Mouse (Mus musculus) T-helper 2 cell (primary cell): ENCODE results near the gene St7.
"Not testable (repeated sequence)": the region's sequence is repeated elsewhere in the genome, so short reads cannot be mapped to it uniquely, and the experiment has no call there.

Experiments used
- in situ Hi-C: fragments of 300-600 bp; cut with MboI, MseI; formaldehyde crosslinking; loops from one replicate; pipeline ENCODE4 v1.15.1; 2025; ENCODE audit warnings: high pct_unique_total_duplicates

Gene St7

GRCm38 (mm10) chr6:17692647-17693046, at the start of gene St7:
Gene St7 (plus strand): TSS chr6:17692933.
- in situ Hi-C loops: loop anchor here (5.0 to 10.0 kb wide), 2 partner anchors 50 to 972 kb away; no protein-coding TSS in a partner anchor

- in situ Hi-C loops: loop anchor here (10.0 to 25.0 kb wide), 2 partner anchors 581 to 1859 kb away; partner anchors contain the start of gene Tes
These were observed 46.6 kb upstream of the St7 start for GRCm38 (mm10) chr6:17646107-17646506.

GRCm38 (mm10) chr6:17652132-17652531, 40.6 kb upstream of the St7 start:
- in situ Hi-C loops: no loop called here

GRCm38 (mm10) chr6:17655080-17655479, 37.7 kb upstream of the St7 start:
- in situ Hi-C loops: no loop called here

GRCm38 (mm10) chr6:17657308-17657707, 35.4 kb upstream of the St7 start:
- in situ Hi-C loops: no loop called here

- in situ Hi-C loops: no loop called here
These were observed 27.4 kb upstream of the St7 start for GRCm38 (mm10) chr6:17665348-17665747.

- in situ Hi-C loops: no loop called here
These were observed 26.7 kb upstream of the St7 start for GRCm38 (mm10) chr6:17666024-17666423.

GRCm38 (mm10) chr6:17667813-17668212, 24.9 kb upstream of the St7 start:
- in situ Hi-C loops: no loop called here

- in situ Hi-C loops: no loop called here
These were observed 24.4 kb upstream of the St7 start for GRCm38 (mm10) chr6:17668334-17668733.

GRCm38 (mm10) chr6:17669826-17670225, 22.9 kb upstream of the St7 start:
- in situ Hi-C loops: no loop called here

GRCm38 (mm10) chr6:17675019-17675756, 17.5 kb upstream of the St7 start:
- in situ Hi-C loops: loop anchor here (5.0 kb wide), 1 partner anchor 167 kb away; no protein-coding TSS in a partner anchor

GRCm38 (mm10) chr6:17677008-17677407, 15.7 kb upstream of the St7 start:
- in situ Hi-C loops: loop anchor here (5.0 kb wide), 1 partner anchor 165 kb away; no protein-coding TSS in a partner anchor

GRCm38 (mm10) chr6:17680266-17680925, 12.3 kb upstream of the St7 start:
- in situ Hi-C loops: no loop called here

- in situ Hi-C loops: no loop called here
These were observed 10.9 kb upstream of the St7 start for GRCm38 (mm10) chr6:17681810-17682209.

GRCm38 (mm10) chr6:17688676-17689075, 4.1 kb upstream of the St7 start:
- in situ Hi-C loops: no loop called here

- in situ Hi-C loops: loop anchor here (5.0 to 10.0 kb wide), 2 partner anchors 52 to 971 kb away; no protein-coding TSS in a partner anchor
These were observed 1.2 kb downstream of the St7 start for GRCm38 (mm10) chr6:17693726-17694549.

GRCm38 (mm10) chr6:17694550-17694951, 1.8 kb downstream of the St7 start:
- in situ Hi-C loops: loop anchor here (5.0 to 10.0 kb wide), 2 partner anchors 52 to 970 kb away; no protein-coding TSS in a partner anchor

GRCm38 (mm10) chr6:17696321-17696734, 3.6 kb downstream of the St7 start:
- in situ Hi-C loops: loop anchor here (10.0 kb wide), 1 partner anchor 968 kb away; no protein-coding TSS in a partner anchor

GRCm38 (mm10) chr6:17700936-17701612, 8.3 kb downstream of the St7 start:
- in situ Hi-C loops: no loop called here

- in situ Hi-C loops: not testable (repeated sequence)
These were observed 11.3 kb downstream of the St7 start for GRCm38 (mm10) chr6:17704038-17704437.

- in situ Hi-C loops: no loop called here
These were observed 13.2 kb downstream of the St7 start for GRCm38 (mm10) chr6:17705973-17706372.
